Mouse (Mus musculus) bone marrow, adult 2 months (tissue): ENCODE measurements around the gene Gtf2i.

Experiments
- CTCF ChIP-seq: fragments of 200-500 bp; IDR thresholded peaks from 2 replicates; pipeline ENCODE4 v1.5.1; 2011; ENCODE audit warnings: low read length, control low read depth; ENCODE audit not compliant: control insufficient read depth, insufficient read depth
- POLR2A ChIP-seq: fragments of 200-500 bp; IDR thresholded peaks from 2 replicates; pipeline ENCODE4 v1.6.1; 2011; ENCODE audit warnings: low read depth, mild to moderate bottlenecking, control low read depth, low read length, borderline replicate concordance; ENCODE audit not compliant: control insufficient read depth

GRCm38 (mm10) chr5:134328482-134329001 is 14.0 kb upstream of the Gtf2i start:
- no peak for TF ChIP-seq POLR2A
- no peak for TF ChIP-seq CTCF
